Mouse (Mus musculus): Measurements from ENCODE around the gene Ankrd65.
"Not testable (repeated sequence)": the region's sequence is repeated elsewhere in the genome, so short reads cannot be mapped to it uniquely, and the experiment has no call there.

Ankrd65 gene

GRCm38 (mm10) chr4:155774971-155775740 lies 15.1 kb upstream of the Ankrd65 start:
- DNase-seq (ENCODE audit: low read depth, low spot score) = no peak

- DNase-seq (ENCODE audit: low read depth, low spot score) = no peak
These were observed 14.4 kb upstream of the Ankrd65 start for GRCm38 (mm10) chr4:155775855-155776254.

DNA sequence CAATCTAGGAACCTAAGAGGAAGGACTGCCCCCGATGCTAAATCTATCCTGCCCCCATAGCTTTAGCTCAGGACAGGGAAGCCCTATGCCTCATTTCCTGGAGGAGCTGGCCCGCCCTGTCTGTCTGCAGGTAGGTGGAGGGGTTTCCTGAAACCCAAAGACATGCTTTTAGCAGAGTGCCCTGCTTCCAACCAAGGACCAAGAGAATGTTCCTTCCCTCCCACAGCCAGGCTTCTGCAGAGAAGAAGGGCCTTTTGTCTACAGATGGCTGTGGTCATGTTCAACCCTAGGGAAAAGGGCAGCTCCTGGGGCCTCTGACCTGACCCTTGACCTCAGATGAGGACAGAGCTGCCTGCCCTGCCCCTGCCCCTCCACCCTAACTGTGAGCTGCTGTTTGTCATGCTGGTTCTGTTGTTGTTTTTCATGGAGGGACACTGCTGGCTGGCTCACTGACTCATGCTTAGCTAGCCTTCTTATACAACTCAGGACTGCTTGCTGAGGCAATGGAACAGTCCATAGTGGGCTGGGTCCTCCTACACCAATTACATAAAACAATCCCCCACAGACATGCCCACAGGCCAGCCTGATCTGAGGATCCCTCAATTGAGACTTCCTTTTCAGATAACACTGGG lies 13.4 kb upstream of the Ankrd65 start:
- DNase-seq (ENCODE audit: low read depth, low spot score) = no peak

DNA sequence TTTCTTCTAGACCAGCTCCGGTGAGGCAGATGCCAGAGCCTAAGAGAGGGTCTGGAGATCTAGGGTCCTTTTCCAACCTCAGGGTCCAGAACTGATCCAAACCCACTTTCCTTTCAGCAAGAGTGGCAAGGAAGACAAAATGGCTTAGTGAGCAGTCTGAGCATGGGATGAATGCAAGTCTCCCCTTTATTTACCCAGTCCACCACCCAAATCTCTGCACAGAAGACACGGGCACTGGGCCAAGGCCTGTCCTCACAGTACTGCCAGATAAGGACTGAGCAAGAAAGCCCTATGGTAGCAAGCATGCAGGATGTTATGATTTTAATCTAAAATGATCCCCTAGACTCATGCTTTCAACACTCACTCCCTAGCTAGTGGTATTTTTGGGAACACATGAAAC lies 12.4 kb upstream of the Ankrd65 start:
- no peak for DNase-seq (ENCODE audit: low read depth, low spot score)

DNA sequence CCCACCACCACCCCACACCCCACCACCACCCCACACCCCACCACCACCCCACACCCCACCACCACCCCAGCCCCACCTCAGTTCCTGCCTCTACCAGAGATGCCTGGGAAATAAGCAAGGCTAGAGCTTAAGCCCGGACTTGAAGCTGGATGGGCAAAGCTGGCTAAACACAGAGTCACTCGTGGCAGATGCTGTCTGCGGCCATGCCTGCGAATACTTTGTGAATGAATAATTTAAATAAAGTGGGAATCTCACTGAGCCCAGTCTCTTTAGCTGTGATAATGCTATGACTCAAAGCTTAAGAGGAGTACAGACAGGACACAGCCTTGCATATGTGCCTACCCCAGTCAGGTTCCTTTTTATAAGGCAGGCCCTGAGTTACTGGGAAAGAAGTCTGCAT lies 10.7 kb upstream of the Ankrd65 start:
- no peak for DNase-seq (ENCODE audit: low read depth, low spot score)

- DNase-seq (ENCODE audit: low read depth, low spot score) = no peak
These were observed 9.3 kb upstream of the Ankrd65 start for GRCm38 (mm10) chr4:155780895-155781294.

DNA sequence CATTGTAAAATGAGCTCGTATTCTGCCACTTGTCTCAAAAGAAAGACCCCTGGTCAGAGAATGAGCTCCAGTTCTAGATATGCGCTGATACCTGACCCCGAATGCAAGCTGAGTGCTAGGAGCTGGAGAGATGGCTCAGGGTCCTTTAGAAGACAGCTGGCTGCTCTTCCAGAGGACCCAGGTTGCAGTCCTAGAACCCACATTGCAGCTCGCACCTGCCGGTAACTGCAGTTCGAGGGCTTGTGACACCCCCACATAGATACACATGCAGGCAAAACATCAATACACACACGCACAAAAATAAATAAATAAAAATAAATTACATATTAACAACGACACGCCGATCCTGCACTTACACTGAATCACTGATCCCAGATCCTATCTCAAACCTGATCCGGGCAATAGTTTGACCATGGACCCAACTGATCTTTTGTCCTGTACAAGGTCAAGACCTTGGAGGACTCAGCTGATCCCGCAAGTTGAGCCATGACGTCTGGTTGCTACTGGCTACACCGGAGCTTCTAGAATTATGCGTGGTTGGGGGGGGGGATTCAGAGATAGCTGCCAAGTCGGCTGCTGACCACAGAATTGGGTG lies 6.7 kb upstream of the Ankrd65 start:
- no peak for DNase-seq (ENCODE audit: low read depth, low spot score)

- peak; percentile 72 for DNase-seq (ENCODE audit: low read depth, low spot score)
These were observed 6.0 kb upstream of the Ankrd65 start for GRCm38 (mm10) chr4:155784081-155784701.

DNA sequence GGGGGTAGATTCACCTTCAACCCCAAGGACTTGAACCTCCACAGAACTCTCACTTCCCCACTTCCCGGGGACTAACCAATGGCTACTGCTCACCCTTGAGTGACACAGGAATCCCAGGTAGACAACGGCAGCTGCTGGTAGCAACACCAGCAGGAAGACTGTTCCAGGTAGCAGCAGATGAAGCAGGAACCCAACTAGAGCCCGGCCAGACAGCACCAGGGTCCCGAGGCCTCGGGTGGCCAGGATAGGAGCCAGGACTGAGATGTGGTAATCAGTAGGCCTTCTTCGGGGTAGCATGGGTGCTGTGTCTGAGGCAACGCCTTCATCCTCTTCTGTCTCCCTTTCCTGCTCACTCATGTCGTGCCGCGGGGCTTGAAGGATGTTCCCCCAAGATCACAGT lies 5.0 kb upstream of the Ankrd65 start:
- DNase-seq (ENCODE audit: low read depth, low spot score) = no peak

GRCm38 (mm10) chr4:155785819-155786218 lies 4.4 kb upstream of the Ankrd65 start, which contains the start of gene Tmem88b:
Gene Tmem88b, minus strand, starts transcription at chr4:155785874.
- DNase-seq (ENCODE audit: low read depth, low spot score) = no peak

DNA sequence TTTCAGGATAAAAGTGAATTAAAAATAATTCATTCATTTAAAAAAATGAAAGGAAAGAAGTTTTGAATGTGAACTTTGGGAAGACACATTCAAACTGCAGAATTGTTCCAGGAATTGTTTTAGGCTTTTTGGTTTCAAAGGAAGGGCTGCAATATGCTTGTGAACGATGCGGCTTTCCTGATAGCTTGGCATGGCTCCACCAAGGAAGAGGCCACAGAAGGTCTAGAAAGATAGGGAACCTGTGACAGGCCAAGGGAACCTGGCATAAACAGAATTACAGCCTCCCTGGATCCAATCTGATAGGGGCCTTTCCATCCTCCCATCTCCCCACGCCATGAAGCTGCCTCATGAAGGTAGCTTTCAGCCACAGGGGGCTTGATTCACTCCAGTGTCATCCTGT lies 1.9 kb upstream of the Ankrd65 start:
- DNase-seq (ENCODE audit: low read depth, low spot score) = no peak

DNA sequence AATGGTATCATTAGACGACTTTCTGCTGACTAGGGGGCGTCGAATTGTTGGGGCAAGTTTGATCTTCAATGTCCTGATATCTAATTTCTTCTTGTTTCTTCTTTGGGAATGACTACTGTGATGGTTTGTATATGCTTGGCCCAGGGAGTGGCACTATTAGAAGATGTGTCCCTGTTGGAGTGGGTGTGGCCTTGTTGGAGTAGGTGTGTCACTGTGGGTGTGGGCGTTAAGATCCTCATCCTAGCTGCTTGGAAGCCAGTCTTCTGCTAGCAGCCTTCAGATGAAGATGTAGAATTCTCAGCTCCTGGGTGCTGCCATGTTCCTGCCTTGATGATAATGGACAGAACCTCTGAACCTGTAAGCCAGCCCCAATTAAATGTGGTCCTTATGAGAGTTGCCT lies 1.4 kb upstream of the Ankrd65 start:
- DNase-seq (ENCODE audit: low read depth, low spot score) = not testable (repeated sequence)

GRCm38 (mm10) chr4:155790650-155791161 lies 467 bp downstream of the Ankrd65 start:
- DNase-seq (ENCODE audit: low read depth, low spot score) = no peak

DNA sequence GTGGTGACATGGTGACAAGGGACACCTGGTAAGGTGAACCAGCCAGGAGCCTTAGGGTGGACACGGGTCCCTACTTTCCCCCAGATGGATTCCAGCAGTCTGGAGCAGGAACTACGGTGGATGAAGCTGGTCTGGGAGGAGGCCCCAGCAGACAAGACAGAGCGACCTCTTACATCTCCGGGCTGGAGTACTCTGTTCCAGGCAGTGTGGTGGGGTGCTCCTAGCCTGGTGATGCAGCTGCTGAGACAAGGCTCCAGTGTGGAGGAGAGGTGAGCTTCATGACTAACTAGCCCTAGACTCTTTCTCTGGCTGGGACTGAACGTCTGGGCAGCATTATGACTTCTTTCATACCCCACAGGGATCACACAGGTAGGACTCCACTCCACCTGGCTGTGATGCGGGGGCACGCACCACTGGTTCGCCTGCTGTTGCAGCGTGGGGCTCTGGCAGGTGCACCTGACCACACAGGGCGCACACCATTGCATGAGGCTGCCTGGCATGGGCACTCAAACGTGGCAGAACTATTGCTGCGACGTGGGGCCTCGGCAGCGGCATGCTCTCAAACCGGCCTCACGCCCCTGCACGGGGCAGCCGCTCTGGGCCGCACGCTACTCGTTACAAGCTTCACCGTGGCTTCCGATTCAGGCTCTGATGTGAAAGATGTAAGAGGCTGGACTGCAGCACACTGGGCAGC lies 1.1 kb downstream of the Ankrd65 start:
- no peak for DNase-seq (ENCODE audit: low read depth, low spot score)

DNA sequence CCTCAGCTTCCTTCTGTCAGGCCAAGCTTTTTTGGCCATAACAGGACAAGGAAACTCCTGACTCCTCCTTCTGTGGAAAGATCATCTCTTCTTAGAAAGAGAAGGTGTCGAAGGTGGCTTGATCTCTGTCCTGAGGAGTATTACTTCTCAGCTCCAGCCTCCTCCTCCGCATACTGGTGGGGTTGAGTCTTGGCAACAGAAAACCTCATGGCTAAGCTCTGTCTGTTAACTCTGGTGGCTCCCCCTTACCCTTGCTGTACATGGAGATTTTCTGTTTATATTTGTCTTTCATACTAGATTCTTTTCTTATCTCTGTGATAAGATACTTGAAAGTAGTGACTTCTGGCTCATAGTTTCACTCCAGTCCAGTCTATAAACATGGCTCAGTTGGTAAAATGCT lies 3.5 kb downstream of the Ankrd65 start:
- DNase-seq (ENCODE audit: low read depth, low spot score) = no peak

- DNase-seq (ENCODE audit: low read depth, low spot score) = no peak
These were observed 11.8 kb downstream of the Ankrd65 start for GRCm38 (mm10) chr4:155802075-155802474.

GRCm38 (mm10) chr4:155802741-155803339 lies 12.6 kb downstream of the Ankrd65 start, which contains the start of gene Mrpl20:
Gene Mrpl20, plus strand, starts transcription at chr4:155802878.
- DNase-seq (ENCODE audit: low read depth, low spot score) = no peak

- DNase-seq (ENCODE audit: low read depth, low spot score) = peak; percentile 84
These were observed 13.3 kb downstream of the Ankrd65 start for GRCm38 (mm10) chr4:155803340-155804041.

DNA sequence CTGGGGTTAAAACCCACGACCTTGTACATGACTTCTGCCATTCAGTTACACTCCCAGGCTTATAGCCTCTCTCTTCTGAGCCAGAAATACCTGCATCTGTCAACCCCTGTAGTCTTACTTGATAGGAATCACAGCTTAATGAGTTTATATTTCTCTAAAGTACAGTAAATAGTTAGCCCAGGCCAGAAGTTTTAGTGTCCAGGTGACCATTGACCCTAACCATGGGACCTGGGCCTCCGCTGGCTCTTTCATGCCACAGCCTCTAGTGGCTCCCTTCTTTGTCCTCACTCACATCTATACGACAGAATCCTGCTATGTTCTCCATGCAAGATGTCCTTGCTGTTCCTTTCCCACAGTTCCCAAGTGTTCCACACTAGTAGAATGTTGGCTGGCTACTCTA lies 17.6 kb downstream of the Ankrd65 start:
- DNase-seq (ENCODE audit: low read depth, low spot score) = no peak

GRCm38 (mm10) chr4:155811929-155812664 lies 21.9 kb downstream of the Ankrd65 start, which contains the start of gene Ccnl2:
Gene Ccnl2, plus strand, starts transcription at chr4:155812489.
- DNase-seq (ENCODE audit: low read depth, low spot score) = peak; percentile 92

Measured in brain, embryonic 18.5 days (tissue).